Mouse (Mus musculus) limb, embryonic 12.5 days (tissue): ENCODE results near the gene Phf7. TPM values are rescaled to one million over a fixed set of nuclear protein-coding genes. Genes with fewer than 3 reads are reported as not detected.

Source experiments
- ATAC-seq: fragments of 200-750 bp; cut with Nextera tagmentation; 2 replicates; pipeline ENCODE4 v1.8.0; 2017; ENCODE audit warnings: low read depth, moderate TSS enrichment; ENCODE audit not compliant: insufficient number of reproducible peaks, insufficient read depth, low FRiP score, low TSS enrichment
- H3K27ac ChIP-seq: fragments of 300-500 bp; sonication (generic); 2 replicates; pipeline ENCODE4 v1.5.1; 2016; ENCODE audit warnings: mild to moderate bottlenecking, moderate library complexity
- H3K27me3 ChIP-seq: fragments of 300-500 bp; sonication (generic); 2 replicates; pipeline ENCODE4 v1.6.1; 2016; ENCODE audit warnings: mild to moderate bottlenecking, moderate library complexity
- H3K36me3 ChIP-seq: fragments of 300-500 bp; sonication (generic); 2 replicates; pipeline ENCODE4 v1.6.1; 2016; ENCODE audit warnings: mild to moderate bottlenecking, moderate library complexity
- H3K4me1 ChIP-seq: fragments of 300-500 bp; sonication (generic); replicated peaks from 2 replicates; pipeline ENCODE4 v1.6.1; 2016
- H3K4me2 ChIP-seq: fragments of 300-500 bp; sonication (generic); 2 replicates; pipeline ENCODE4 v1.6.1; 2016; ENCODE audit warnings: mild to moderate bottlenecking, moderate library complexity
- H3K4me3 ChIP-seq: fragments of 300-500 bp; sonication (generic); replicated peaks from 2 replicates; pipeline ENCODE4 v1.5.1; 2016; ENCODE audit warnings: mild to moderate bottlenecking
- H3K9ac ChIP-seq: fragments of 300-500 bp; sonication (generic); replicated peaks from 2 replicates; pipeline ENCODE4 v1.6.1; 2016; ENCODE audit warnings: mild to moderate bottlenecking, moderate library complexity
- H3K9me3 ChIP-seq: fragments of 300-500 bp; sonication (generic); 2 replicates; pipeline ENCODE4 v1.6.1; 2016; ENCODE audit warnings: mild to moderate bottlenecking, moderate library complexity
- WGBS: fragments of 180-500 bp; shearing (Covaris S2); methylation state at CpG from one replicate; pipeline ENCODE4 v1.1.7; 2016; 5-methylcytosine and 5-hydroxymethylcytosine counted together
- polyA plus RNA-seq: library from polyadenylated mRNA; unstranded; fragments of >200 nt; fragmentation: Nextera tagmentation; extraction: Ambion mirVana; gene quantifications from 2 replicates; pipeline ENCODE4 v1.2.1, GENCODE M21; 2016

Phf7 gene
- polyA plus RNA-seq, 1 experiment from 2014 or later: 13.5 TPM

DNA sequence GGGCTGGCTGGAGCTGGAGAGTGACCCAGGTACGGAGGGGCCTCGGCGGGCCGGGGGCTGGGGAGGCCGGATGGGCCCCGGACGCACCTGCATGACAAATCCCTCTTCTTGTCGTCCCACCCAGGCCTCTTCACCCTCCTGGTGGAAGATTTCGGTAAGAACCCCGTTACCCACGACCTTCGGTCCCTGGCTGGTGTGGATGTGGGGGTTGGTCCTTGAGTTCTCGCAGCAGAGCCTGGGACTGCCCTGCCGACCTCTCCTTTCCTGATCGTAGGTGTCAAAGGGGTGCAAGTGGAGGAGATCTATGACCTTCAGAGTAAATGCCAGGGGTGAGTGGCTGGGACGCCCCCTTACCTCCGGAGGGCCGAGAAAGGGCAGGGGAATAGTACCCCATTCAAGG, 509 bp upstream of the Phf7 start:
- Histone ChIP-seq H3K27ac (peak overlapping the region; percentile 73), H3K4me1 (peaks cover 16% of the 10 kb centered on the region), H3K9ac (peak overlapping the region; percentile 93), H3K4me3 (peak overlapping the region; percentile 94), H3K27me3 (no peaks in the 10 kb centered on the region), H3K9me3 (no peaks in the 10 kb centered on the region), H3K36me3 (peaks cover 42% of the 10 kb centered on the region), H3K4me2 (peak overlapping the region; percentile 82)
- ATAC-seq: peak; percentile 18; the same call in 1 of the 2 replicates
- 3% methylated on average over 18 of the region's 18 CpGs for WGBS

GRCm38 (mm10) chr14:31250222-31251083, 664 bp downstream of the Phf7 start:
- Histone ChIP-seq H3K4me2 (peak overlapping the region; percentile 82), H3K4me3 (peak overlapping the region; percentile 94), H3K36me3 (peaks cover 31% of the 10 kb centered on the region), H3K27ac (peak overlapping the region; percentile 95), H3K27me3 (no peaks in the 10 kb centered on the region), H3K9ac (peak overlapping the region; percentile 77), H3K9me3 (no peaks in the 10 kb centered on the region), H3K4me1 (peaks cover 16% of the 10 kb centered on the region)
- peak; percentile 66; the same call in 1 of the 2 replicates for ATAC-seq
- 22% methylated on average over 38 of the region's 38 CpGs for WGBS

- Histone ChIP-seq H3K4me1 (peaks cover 16% of the 10 kb centered on the region), H3K36me3 (peaks cover 10% of the 10 kb centered on the region), H3K9me3 (no peaks in the 10 kb centered on the region), H3K27me3 (no peaks in the 10 kb centered on the region), H3K9ac (no peak overlapping the region), H3K27ac (no peak overlapping the region), H3K4me3 (no peak overlapping the region), H3K4me2 (no peak overlapping the region)
- ATAC-seq: no peak
- WGBS: 87% methylated on average over 6 of the region's 6 CpGs
Measured at GRCm38 (mm10) chr14:31248396-31248795, 2.7 kb downstream of the Phf7 start.

GRCm38 (mm10) chr14:31245946-31246345, 5.2 kb downstream of the Phf7 start:
- no peaks in the 10 kb centered on the region for H3K9me3 ChIP-seq
- H3K4me1 ChIP-seq: peaks cover 8% of the 10 kb centered on the region
- ATAC-seq: no peak
- H3K9ac ChIP-seq: no peak overlapping the region
- H3K36me3 ChIP-seq: no peaks in the 10 kb centered on the region
- no peak overlapping the region for H3K4me2 ChIP-seq
- no peaks in the 10 kb centered on the region for H3K27me3 ChIP-seq
- H3K27ac ChIP-seq: no peak overlapping the region
- 77% methylated on average over 1 of the region's 1 CpGs for WGBS
- H3K4me3 ChIP-seq: no peak overlapping the region

- Histone ChIP-seq H3K36me3 (no peaks in the 10 kb centered on the region), H3K9ac (no peak overlapping the region), H3K27ac (no peak overlapping the region), H3K27me3 (no peaks in the 10 kb centered on the region), H3K4me3 (no peak overlapping the region), H3K4me2 (no peak overlapping the region), H3K4me1 (no peaks in the 10 kb centered on the region), H3K9me3 (no peaks in the 10 kb centered on the region)
- WGBS: 81% methylated on average over 1 of the region's 1 CpGs
- ATAC-seq: no peak
Measured at GRCm38 (mm10) chr14:31244777-31245176, 6.3 kb downstream of the Phf7 start.

- H3K4me2 ChIP-seq: no peak overlapping the region
- no peak overlapping the region for H3K9ac ChIP-seq
- no peak for ATAC-seq
- 48% methylated on average over 3 of the region's 3 CpGs for WGBS
- no peaks in the 10 kb centered on the region for H3K27me3 ChIP-seq
- H3K9me3 ChIP-seq: no peaks in the 10 kb centered on the region
- H3K4me3 ChIP-seq: no peak overlapping the region
- 0 out of 2 replicates have a peak, but pooled peaks cover 4% of the 10 kb centered on the region for H3K36me3 ChIP-seq
- no peak overlapping the region for H3K27ac ChIP-seq
- H3K4me1 ChIP-seq: no peaks in the 10 kb centered on the region
Measured at GRCm38 (mm10) chr14:31240528-31240927, 10.6 kb downstream of the Phf7 start.

DNA sequence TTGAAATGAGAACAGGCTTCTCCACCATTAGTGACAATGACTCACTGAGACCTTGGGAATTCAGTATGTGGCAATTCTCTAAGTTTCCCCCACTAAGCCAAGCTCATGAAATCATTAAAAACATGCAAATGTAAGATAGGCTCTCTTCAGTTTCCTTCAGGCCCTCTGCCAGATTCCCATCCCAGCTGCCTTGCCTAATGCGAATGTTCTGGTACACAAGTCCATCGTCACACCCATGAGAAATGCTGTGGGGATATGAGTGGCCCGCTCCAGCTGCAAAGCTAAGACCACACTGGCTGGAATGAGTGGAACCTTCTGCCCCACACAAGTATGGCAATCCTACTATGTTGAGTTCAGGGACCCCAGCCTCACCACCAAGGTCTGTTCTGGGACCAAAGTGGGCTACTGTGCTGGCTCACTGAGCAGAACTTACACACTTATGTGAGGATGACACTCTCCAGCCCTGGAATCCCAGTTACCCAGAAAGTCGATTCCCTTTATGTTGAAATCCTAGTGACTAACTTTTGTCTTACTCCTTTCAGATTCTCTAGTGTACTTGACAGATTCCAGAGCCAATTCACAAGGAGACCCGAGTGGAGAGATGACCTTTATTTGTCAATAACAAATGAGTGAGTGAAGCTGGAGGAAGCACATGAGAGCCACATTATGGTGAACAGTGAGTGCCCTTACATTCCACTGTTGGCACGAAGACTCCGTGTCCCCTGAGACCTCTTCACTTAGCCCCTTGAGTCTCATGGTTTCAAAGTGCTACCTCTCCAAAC, 13.8 kb downstream of the Phf7 start:
- no peak overlapping the region for H3K27ac ChIP-seq
- no peak overlapping the region for H3K4me3 ChIP-seq
- ATAC-seq: no peak
- 0 out of 2 replicates have a peak, but pooled peaks cover 4% of the 10 kb centered on the region for H3K36me3 ChIP-seq
- WGBS: 82% methylated on average over 7 of the region's 7 CpGs
- no peaks in the 10 kb centered on the region for H3K4me1 ChIP-seq
- no peak overlapping the region for H3K9ac ChIP-seq
- no peak overlapping the region for H3K4me2 ChIP-seq
- no peaks in the 10 kb centered on the region for H3K9me3 ChIP-seq
- no peaks in the 10 kb centered on the region for H3K27me3 ChIP-seq

DNA sequence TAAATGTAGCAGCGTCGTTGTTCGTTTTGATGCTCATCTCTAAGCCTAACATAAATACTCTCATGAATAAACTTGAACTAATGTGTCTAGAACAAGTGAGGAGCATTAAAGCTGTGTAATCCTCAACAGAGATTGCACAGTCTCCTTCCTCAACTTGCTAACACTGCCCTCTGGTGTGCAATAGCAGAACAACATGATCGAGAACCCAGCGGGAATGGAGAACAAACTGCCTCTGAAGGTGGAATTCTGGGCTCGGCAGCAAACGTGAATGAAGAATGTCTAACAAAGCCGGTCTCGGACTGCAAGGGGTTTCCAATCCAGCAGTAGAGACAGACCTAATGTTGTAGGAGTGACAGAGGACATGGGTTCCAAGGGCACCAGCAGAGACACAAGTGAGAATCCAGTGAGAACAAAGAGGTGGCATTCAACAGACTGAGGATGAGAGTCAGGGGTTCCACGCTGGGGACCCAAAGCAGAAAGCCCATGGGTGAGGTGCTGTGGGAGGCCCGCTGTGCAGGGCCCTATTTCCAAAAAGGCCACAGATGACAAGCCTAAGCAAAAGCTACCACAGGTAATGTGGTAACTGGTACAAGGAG, 17.0 kb downstream of the Phf7 start:
- H3K4me3 ChIP-seq: no peak overlapping the region
- H3K36me3 ChIP-seq: no peaks in the 10 kb centered on the region
- H3K27ac ChIP-seq: no peak overlapping the region
- H3K4me2 ChIP-seq: 0 out of 2 replicates have a peak overlapping the region, but pooled peaks have one; percentile 1
- 17% methylated on average over 11 of the region's 11 CpGs for WGBS
- no peaks in the 10 kb centered on the region for H3K9me3 ChIP-seq
- H3K9ac ChIP-seq: no peak overlapping the region
- H3K4me1 ChIP-seq: no peaks in the 10 kb centered on the region; the same call in 1 of the 2 replicates
- no peak for ATAC-seq
- H3K27me3 ChIP-seq: no peaks in the 10 kb centered on the region

DNA sequence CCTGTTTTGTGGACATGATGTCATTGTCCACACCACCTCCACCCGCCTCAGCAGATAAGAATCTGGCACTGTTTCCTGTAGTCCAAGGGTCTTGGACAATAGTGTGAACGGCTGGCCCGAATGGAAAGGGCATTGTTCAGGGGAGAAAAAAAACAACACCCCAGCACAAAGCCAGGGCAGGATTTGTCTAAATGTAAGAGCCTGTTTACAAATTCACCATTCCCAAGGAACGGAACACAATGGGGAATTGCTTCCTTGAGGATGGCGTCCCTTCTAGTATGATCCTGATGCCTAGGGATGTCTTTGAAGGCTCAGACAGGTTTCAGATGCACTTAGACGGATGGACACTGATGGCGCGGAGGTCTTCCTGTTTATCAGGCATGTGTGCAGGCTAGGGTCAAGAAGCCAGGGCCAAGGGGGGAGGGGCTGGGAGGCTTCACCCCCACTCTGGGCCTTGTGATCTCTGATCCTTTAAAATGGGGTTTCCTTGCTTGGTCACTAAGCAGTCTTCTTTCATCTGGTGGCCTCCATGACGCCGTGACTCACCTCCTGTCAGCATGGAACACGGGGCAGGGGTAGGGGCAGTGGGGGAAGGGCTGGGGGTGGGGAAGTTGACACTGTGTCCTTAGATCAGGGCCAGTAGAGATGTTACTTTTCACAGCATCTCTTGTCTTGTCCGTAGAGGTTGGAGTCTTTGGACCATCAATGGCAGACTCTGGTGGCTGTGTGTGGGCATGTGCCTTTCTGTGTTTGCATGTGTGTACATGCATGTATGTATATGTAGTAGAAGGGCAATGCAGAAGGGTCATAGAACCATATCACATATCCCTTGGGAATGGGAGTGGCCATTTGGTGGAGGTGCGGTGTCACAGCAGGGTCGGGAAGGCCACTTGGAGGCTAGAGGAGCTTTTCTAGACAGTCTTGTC, 17.8 kb downstream of the Phf7 start:
- H3K4me3 ChIP-seq: no peak overlapping the region
- H3K4me1 ChIP-seq: no peaks in the 10 kb centered on the region; the same call in 1 of the 2 replicates
- no peaks in the 10 kb centered on the region for H3K36me3 ChIP-seq
- no peak overlapping the region for H3K4me2 ChIP-seq
- no peak overlapping the region for H3K27ac ChIP-seq
- 77% methylated on average over 14 of the region's 14 CpGs for WGBS
- no peaks in the 10 kb centered on the region for H3K27me3 ChIP-seq
- no peak overlapping the region for H3K9ac ChIP-seq
- no peak for ATAC-seq
- H3K9me3 ChIP-seq: no peaks in the 10 kb centered on the region

GRCm38 (mm10) chr14:31232404-31233069, 18.6 kb downstream of the Phf7 start:
- H3K9me3 ChIP-seq: no peaks in the 10 kb centered on the region
- no peaks in the 10 kb centered on the region for H3K36me3 ChIP-seq
- no peak overlapping the region for H3K27ac ChIP-seq
- no peak overlapping the region for H3K4me3 ChIP-seq
- no peak for ATAC-seq
- no peak overlapping the region for H3K4me2 ChIP-seq
- H3K27me3 ChIP-seq: no peaks in the 10 kb centered on the region
- no peaks in the 10 kb centered on the region; the same call in 1 of the 2 replicates for H3K4me1 ChIP-seq
- WGBS: 83% methylated on average over 13 of the region's 13 CpGs
- no peak overlapping the region for H3K9ac ChIP-seq
